Mouse (Mus musculus) stomach, postnatal 0 days (tissue): Measurements from ENCODE around the gene Rab35. TPM values are rescaled to one million over a fixed set of nuclear protein-coding genes. Genes with fewer than 3 reads are reported as not detected.

Source experiments
- ATAC-seq: fragments of 200-750 bp; cut with Nextera tagmentation; 2 replicates; pipeline ENCODE4 v1.8.0; 2017; ENCODE audit not compliant: low FRiP score, low TSS enrichment
- DNase-seq: peaks from one replicate; pipeline ENCODE4 v3.0.0-alpha.2; 2016; ENCODE audit warnings: low spot score
- H3K27ac ChIP-seq: fragments of 300-500 bp; sonication (generic); replicated peaks from 2 replicates; pipeline ENCODE4 v1.5.1; 2014; ENCODE audit warnings: mild to moderate bottlenecking, control low read depth
- H3K27me3 ChIP-seq: fragments of 300-500 bp; sonication (generic); 2 replicates; pipeline ENCODE4 v1.6.1; 2014; ENCODE audit warnings: low read length; ENCODE audit not compliant: control insufficient read depth, insufficient read depth
- H3K36me3 ChIP-seq: fragments of 300-500 bp; sonication (generic); 2 replicates; pipeline ENCODE4 v1.6.1; 2014; ENCODE audit warnings: low read length, mixed read lengths; ENCODE audit not compliant: control insufficient read depth, insufficient read depth
- H3K4me1 ChIP-seq: fragments of 300-500 bp; sonication (generic); replicated peaks from 2 replicates; pipeline ENCODE4 v1.6.1; 2014; ENCODE audit warnings: antibody characterized with exemption; ENCODE audit not compliant: control insufficient read depth, insufficient read depth
- H3K4me2 ChIP-seq: fragments of 300-500 bp; sonication (generic); replicated peaks from 2 replicates; pipeline ENCODE4 v1.6.1; 2014; ENCODE audit warnings: low read depth, mild to moderate bottlenecking, control low read depth, moderate library complexity
- H3K4me3 ChIP-seq: fragments of 300-500 bp; sonication (generic); 2 replicates; pipeline ENCODE4 v1.5.1; 2014; ENCODE audit warnings: low read depth, low read length, control low read depth
- H3K9ac ChIP-seq: fragments of 300-500 bp; sonication (generic); 2 replicates; pipeline ENCODE4 v1.6.1; 2014; ENCODE audit warnings: mild to moderate bottlenecking, low read length, control low read depth, mixed read lengths
- H3K9me3 ChIP-seq: fragments of 300-500 bp; sonication (generic); 2 replicates; pipeline ENCODE4 v1.6.1; 2016; ENCODE audit warnings: low read length; ENCODE audit not compliant: control insufficient read depth
- CTCF ChIP-seq: IDR thresholded peaks from 2 replicates; pipeline ENCODE4 v1.5.1; 2016; ENCODE audit warnings: antibody characterized with exemption, low read depth, mild to moderate bottlenecking, moderate library complexity
- EP300 ChIP-seq: optimal IDR thresholded peaks from 2 replicates; pipeline ENCODE3; 2016; ENCODE audit warnings: antibody characterized with exemption
- WGBS: fragments of 180-500 bp; shearing (Covaris S2); extraction: QIAGEN DNeasy Blood & Tissue Kit; methylation state at CpG from one replicate; pipeline ENCODE4 v1.1.7; 2014; 5-methylcytosine and 5-hydroxymethylcytosine counted together
- polyA plus RNA-seq: library from polyadenylated mRNA; unstranded; fragments of >200 nt; fragmentation: Nextera tagmentation; extraction: Ambion mirVana; gene quantifications from 2 replicates; pipeline ENCODE4 v1.2.1, GENCODE M21; 2015

Rab35 gene
- polyA plus RNA-seq, 1 experiment from 2014 or later = 20.3 TPM

- Histone ChIP-seq H3K36me3 (no peaks in the 10 kb centered on the region), H3K4me2 (no peak overlapping the region), H3K9me3 (no peaks in the 10 kb centered on the region), H3K4me1 (no peaks in the 10 kb centered on the region), H3K27me3 (no peaks in the 10 kb centered on the region), H3K4me3 (no peak overlapping the region), H3K27ac (no peak overlapping the region), H3K9ac (no peak overlapping the region)
- 77% methylated on average over 6 of the region's 6 CpGs for WGBS
- DNase-seq (no peak), ATAC-seq (no peak)
- no peak for TF ChIP-seq EP300
- no peak for TF ChIP-seq CTCF
These were observed 26.6 kb downstream of the Rab35 start for GRCm38 (mm10) chr5:115658352-115658751.

DNA sequence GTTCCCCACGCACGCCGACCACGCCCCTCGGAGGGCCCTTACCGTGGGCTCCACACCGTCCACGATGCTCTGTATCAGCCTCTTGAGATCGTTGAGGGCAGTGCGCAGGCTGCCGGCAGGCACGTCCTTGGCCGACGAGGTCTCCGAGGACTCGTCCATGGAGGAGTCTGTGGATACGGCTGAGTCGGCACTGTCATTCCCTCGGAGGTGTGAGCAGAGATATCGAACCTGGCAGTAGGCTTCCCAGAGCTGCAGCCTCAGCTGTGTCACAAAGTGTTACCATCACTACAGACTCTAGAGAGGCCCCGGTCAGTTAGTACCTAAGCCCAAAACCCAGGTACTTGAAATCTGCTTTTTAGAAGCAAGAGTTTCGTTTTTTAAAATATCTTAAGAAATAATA lies 30.9 kb downstream of the Rab35 start:
- Histone ChIP-seq H3K4me1 (no peaks in the 10 kb centered on the region), H3K9me3 (no peaks in the 10 kb centered on the region), H3K27ac (no peak overlapping the region), H3K36me3 (no peaks in the 10 kb centered on the region), H3K27me3 (no peaks in the 10 kb centered on the region), H3K9ac (no peak overlapping the region), H3K4me3 (no peak overlapping the region), H3K4me2 (no peak overlapping the region)
- DNase-seq = no peak
- ATAC-seq = no peak
- TF ChIP-seq CTCF (no peak), EP300 (no peak)
- 83% methylated on average over 22 of the region's 22 CpGs for WGBS

GRCm38 (mm10) chr5:115666366-115667065 lies 34.8 kb downstream of the Rab35 start:
- H3K9me3 ChIP-seq = no peaks in the 10 kb centered on the region
- no peak for ATAC-seq
- H3K4me2 ChIP-seq = no peak overlapping the region
- no peaks in the 10 kb centered on the region for H3K36me3 ChIP-seq
- H3K9ac ChIP-seq = no peak overlapping the region
- WGBS = 54% methylated on average over 8 of the region's 8 CpGs
- H3K27ac ChIP-seq = no peak overlapping the region
- DNase-seq = peak; percentile 4
- H3K4me3 ChIP-seq = no peak overlapping the region
- H3K4me1 ChIP-seq = no peaks in the 10 kb centered on the region
- TF ChIP-seq EP300 (no peak), CTCF (no peak)
- H3K27me3 ChIP-seq = no peaks in the 10 kb centered on the region

DNA sequence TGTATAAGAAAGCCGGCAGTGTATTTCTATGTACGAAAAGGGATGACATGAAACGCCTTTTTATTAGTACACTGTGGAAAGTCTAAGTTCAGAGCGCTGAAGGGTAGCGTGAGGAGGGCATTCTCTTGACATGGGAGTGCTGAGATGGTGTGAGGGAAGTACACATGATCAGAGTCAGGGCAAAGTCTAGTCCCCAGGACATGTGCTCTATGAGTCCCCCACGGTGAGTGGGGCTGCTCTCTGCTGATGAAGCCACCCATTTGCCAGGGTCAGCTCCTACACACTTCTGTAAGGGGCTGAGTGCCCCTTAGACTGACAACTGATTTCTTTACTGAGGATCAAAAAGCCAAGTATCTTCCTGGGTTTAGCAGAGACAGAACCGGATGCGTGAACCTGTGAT lies 35.5 kb downstream of the Rab35 start:
- Histone ChIP-seq H3K36me3 (no peaks in the 10 kb centered on the region), H3K4me1 (no peaks in the 10 kb centered on the region), H3K27me3 (no peaks in the 10 kb centered on the region), H3K9me3 (no peaks in the 10 kb centered on the region), H3K9ac (no peak overlapping the region), H3K27ac (no peak overlapping the region), H3K4me3 (no peak overlapping the region), H3K4me2 (no peak overlapping the region)
- 78% methylated on average over 8 of the region's 8 CpGs for WGBS
- no peak for TF ChIP-seq CTCF
- TF ChIP-seq EP300 = no peak
- DNase-seq (peak; percentile 11), ATAC-seq (no peak)

DNA sequence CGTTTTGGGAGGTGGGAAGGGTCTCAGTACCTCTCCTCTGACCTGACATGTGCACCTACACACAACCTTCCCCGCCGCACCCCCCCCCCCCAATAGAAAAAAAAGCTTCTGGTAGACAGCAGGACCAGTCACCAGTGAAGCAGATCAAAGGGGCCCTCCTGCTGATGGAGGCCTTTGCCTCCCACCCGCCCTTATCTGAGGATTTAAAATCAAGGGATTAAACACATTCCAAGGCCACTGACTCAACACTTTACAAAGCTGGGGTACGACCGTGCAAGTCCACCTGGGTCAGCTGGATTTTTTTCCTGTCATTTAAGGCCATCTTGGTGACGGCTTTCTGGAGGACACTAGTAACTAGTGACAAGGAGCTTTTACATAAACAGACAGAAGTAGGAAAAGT lies 36.2 kb downstream of the Rab35 start:
- H3K27me3 ChIP-seq = no peaks in the 10 kb centered on the region
- TF ChIP-seq EP300 (no peak), CTCF (no peak)
- 19% methylated on average over 7 of the region's 7 CpGs for WGBS
- ATAC-seq = no peak
- H3K27ac ChIP-seq = no peak overlapping the region
- no peak overlapping the region for H3K4me3 ChIP-seq
- peak; percentile 12 for DNase-seq
- no peaks in the 10 kb centered on the region for H3K36me3 ChIP-seq
- no peaks in the 10 kb centered on the region for H3K9me3 ChIP-seq
- no peak overlapping the region for H3K9ac ChIP-seq
- H3K4me1 ChIP-seq = no peaks in the 10 kb centered on the region
- H3K4me2 ChIP-seq = no peak overlapping the region

DNA sequence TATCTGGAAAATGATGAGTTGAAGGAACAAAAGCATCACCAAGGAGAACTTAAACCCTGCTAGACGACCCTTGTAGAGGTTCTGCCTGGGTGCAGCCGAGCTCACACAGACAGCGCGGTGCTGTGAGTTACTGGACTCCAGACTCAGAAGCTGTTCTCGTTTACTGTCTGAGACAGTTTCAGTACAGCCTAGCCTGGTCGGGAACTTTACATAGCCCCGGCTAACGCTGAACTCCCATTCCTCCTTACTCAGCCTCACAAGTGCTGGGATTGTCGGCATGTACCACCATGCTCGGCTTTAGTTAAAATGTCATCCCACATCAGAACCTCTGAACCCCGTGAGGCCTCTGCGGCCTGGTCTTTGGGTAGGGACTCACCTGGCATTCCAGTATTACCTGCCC lies 37.3 kb downstream of the Rab35 start:
- Histone ChIP-seq H3K4me2 (no peak overlapping the region), H3K36me3 (no peaks in the 10 kb centered on the region), H3K27me3 (no peaks in the 10 kb centered on the region), H3K9ac (no peak overlapping the region), H3K9me3 (no peaks in the 10 kb centered on the region), H3K27ac (no peak overlapping the region), H3K4me3 (no peak overlapping the region), H3K4me1 (no peaks in the 10 kb centered on the region)
- TF ChIP-seq EP300 = no peak
- TF ChIP-seq CTCF = no peak
- ATAC-seq (no peak), DNase-seq (no peak)
- WGBS = 83% methylated on average over 12 of the region's 12 CpGs
